Mouse (Mus musculus): ENCODE data around the gene Moap1.

Gene Moap1

DNA sequence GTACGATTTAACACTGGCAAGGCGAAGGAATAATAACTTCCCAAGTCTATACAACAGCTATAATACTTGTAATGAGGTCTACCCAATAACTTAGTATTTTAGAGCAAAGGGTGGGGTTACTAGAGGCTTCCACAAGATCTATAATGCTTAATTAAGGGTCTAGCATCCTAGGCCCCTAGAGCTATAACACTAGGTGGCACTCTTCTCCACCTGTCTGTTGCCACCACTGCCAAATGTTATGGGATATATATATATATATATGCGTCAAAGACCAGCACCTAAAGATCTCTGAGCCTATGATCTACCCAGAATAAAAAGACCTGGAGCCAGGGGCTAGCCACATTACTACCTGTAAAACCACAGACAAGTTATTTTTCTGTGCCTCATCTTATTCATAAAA lies 3.2 kb downstream of the Moap1 start:
- DNase-seq, result peak; percentile 30 to 45

DNA sequence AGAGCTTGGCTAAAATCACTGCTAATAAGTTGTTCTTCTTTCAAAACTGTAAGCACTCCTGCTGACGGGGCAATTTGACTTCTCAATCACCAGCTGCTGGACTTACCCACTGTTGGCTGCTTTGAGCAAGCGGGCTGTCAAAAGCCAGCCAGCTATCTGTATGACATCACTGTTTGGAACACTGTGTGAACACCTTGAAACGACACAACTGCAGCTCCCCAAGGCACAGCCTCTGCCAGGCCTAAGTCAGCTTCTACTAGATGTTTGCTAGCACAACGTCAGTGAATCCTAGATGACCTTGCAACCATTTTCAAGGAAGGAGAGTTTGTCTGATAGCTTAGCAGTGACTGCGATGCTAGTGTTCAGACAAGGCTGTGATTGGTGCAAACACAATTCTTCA lies 4.4 kb downstream of the Moap1 start:
- no peak for DNase-seq

DNA sequence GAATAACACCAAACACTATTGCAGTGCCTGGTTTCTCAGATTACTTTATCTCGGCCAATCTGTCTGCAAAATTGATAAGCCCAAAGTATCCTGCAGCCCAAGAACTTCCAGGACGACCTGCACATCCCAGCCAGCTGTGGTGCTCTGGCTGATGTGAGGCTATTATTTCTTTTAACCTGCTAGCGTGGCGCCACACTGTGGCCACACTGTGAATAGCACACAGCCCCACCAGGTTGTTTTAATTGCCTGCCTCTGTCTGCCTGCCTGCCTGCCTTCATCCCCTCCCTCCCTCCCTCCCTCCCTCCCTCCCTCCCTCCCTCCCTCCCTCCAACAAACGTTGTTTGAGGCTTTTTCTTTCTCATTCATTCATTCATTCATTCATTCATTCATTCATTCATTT lies 10.1 kb downstream of the Moap1 start:
- DNase-seq, result peak; percentile 53 to 55

DNA sequence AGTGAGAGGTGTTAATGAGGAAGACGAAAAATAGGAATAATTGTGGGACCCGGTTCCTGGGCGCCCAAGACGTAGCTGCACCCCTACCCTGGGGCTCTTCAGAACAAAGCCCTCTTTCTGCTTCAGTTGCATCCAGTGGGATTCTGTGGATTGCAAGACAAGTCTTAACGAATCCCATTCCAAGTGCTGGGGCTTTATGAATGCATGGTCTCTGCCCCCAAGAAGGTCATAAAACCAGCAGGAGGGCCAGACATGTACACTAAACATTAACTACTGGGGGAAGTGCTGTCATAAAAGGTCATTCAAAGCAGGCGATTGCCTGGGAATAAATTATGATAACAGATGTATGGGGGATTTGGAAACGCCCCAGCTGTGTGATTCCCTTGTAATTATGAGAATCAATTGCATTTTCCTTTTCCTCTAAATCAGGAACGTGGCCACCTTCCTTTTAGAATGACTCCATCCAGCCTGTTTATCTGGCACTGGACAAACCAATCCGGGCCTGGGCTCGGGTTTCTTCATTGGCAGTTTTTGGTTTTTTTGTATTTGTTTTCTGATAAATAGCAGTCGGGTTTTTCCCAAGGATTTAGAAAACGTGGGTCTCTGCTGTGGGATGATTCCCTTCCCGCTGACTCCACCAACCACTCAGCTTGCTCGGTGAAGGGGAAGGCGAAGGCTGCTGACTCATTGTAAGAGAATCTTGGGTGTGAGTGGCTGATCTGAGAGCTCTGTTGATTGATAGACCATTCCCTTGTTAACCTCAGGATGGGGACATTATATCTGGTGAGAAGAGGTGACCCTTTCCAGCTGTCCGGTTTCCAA lies 12.5 kb downstream of the Moap1 start:
- DNase-seq, result peak; percentile 44 to 53

DNA sequence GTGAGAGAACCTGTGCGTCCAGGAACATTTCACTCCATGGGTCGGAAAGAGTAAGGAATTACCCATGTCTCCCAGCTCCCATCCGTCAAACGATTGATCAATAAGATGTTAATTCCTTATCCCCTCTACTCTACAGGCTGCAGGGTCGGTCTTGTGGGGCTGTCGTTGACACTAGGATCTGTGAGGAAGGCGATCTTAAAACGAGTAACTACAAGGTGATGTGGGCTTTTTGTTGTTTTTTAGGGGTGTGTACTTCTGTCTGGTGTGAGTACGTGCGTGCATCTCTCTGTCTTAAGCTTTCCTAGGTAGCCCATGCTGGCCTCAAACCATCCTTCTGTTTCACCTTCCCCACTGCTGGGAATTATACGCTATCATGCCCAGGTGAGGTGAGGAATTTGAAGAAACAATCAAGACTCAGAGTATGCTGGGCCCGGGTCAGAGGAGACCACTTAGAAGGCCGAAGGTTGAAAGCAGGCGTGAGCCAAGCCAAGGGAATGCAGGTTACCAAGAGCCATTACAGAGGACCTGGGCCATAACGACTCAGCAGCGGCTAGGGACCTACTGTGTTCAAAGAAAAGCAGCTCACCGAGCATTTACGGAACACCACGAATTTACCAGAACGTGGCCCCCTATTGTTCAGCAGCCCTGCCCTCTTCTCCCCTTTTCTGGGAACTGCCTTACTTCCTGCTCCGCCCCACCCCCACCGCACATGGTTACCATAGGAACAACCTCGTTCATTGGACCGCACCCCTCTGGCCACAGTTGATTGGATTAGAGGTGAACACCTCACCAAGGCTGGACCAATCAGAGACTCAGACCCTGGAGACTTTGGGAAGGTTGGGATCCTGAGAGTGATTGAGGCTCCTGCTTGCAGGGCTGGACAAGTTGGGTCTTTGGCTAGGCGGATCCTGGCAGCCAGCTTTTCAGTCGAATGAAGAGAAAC lies 13.3 kb downstream of the Moap1 start:
- DNase-seq, result peak; percentile 96

DNA sequence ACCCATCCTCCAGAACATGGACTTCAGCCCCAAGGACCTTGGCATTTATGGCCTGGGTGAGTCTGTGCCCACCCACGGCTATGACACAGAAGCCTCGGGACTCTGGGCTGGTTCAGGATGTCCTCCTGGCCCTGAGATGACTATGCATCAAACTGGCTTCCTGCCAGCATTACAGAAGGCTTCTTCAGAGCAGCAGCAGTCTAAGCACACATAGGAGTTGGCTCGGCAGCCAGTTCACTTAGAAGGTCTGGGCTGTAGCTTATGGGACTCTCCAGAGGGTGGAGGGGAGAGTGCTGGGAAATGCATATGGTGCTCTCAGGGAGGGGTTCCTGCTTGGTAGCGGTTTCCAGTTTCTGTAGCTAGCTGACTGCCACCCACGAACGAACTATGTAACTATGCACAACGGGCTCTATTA lies 17.7 kb downstream of the Moap1 start:
- peak in 1 of 2 experiments; percentile 25 for DNase-seq

DNA sequence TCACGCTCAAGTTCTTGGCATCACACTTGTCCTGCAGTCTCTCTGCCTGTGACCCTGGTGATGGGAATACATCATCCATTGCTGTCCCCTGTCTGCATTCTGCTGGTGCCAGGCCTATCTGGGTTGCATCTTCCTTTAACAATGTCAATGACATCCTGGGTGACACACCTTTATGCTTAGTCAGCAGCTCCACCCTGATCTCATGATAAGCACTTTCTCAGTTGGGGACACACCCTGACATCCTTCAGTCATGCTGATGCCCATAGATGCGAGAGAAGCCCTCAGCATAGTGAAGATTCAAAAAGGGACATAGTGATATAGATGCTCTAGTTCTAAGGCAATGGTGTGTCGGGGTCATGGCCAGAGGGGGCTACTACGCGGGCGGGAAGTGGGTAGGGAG lies 18.3 kb downstream of the Moap1 start:
- DNase-seq, result no peak

DNA sequence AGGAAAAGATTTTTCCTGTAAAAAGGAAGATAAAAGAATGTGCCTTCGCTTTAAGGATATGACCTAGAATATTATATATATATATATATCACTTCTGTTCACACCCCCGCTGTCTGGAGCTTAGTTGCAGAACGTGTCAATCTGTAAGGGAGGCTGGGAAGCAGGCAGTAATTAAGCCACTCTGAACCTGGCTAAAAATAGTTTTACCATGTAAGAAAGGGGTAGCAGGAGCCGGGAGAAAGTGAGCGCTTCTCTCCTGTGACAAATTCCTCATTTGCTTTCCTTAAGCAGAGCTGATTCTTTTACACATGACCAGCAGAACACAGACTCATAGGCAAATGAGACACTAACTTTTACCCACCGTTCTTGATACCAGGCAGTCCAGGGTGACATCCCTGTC lies 19.6 kb downstream of the Moap1 start:
- no peak for DNase-seq

DNA sequence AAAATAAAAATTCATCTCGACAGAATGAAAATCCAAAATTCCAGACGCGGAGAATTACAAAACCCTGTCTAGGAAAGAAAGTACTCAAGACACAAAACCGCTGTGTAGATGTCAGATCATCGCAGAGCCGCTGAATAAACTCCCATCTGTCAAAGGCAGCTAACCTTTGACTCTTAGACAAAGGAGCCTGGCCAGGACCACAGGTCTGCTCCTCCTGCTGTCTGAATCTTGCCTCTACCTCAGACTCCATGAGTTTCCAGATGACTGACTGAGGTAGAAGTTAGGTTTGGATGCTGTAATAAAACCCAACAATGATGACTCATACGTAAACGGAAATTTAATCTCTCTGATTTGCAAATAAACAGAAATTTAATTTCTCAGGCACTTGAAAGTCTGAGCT lies 20.5 kb downstream of the Moap1 start:
- no peak for DNase-seq

DNA sequence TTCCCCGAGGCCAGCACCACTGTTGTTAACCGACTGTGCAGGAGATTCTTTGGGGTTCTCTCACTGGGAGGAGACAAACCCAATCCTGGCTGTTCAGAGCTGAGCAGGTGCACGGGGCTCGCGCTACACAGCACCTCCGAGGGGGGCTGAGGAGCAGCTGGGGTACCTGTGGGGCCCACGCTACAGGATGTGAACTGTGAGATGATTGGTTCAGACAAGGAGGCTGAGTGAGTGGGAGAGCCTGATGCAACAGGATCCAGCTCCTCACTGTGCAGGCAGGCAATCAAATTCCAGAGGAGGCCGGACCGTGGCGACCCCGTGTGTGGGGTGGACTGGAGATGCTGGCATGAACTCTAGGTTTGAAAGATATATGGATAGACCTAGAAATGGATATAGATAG lies 21.0 kb downstream of the Moap1 start:
- no peak for DNase-seq

DNA sequence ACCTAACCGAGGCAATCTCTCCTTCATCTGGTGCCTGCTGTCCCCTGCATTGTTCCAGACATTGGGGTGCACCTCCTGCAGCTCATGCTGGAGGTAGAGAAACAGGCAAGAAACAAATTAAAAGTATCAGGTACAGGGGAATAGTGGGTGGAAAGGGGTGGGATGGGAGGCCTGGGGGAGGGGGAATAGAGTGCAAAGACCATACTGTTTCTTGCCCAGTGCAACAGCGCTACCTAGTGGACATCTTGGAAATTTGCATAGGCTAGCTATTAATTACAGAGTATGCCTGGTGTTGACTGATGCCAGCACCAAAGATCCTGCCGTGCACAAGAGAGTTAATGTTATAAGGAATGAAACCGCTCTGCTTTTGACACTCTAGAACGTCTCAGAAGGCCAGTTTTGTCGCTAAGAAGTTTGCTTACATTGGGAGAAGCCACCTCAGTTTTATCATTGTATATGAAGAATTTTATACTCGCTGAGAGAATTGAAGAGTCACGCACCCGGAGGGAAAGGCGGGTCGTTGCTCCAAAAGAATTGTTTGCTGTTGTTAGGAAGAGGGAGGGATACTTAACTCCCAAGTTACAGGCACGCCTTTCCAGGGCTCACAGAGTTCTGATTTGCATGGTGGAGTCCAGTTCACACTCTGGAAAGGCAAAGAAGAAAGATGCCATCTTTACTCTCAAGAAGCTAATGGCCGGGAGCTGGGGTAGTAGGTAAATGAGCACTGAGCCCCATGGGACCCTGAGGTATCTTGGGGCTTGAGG lies 23.7 kb downstream of the Moap1 start:
- peak; percentile 83 to 87 for DNase-seq

DNA sequence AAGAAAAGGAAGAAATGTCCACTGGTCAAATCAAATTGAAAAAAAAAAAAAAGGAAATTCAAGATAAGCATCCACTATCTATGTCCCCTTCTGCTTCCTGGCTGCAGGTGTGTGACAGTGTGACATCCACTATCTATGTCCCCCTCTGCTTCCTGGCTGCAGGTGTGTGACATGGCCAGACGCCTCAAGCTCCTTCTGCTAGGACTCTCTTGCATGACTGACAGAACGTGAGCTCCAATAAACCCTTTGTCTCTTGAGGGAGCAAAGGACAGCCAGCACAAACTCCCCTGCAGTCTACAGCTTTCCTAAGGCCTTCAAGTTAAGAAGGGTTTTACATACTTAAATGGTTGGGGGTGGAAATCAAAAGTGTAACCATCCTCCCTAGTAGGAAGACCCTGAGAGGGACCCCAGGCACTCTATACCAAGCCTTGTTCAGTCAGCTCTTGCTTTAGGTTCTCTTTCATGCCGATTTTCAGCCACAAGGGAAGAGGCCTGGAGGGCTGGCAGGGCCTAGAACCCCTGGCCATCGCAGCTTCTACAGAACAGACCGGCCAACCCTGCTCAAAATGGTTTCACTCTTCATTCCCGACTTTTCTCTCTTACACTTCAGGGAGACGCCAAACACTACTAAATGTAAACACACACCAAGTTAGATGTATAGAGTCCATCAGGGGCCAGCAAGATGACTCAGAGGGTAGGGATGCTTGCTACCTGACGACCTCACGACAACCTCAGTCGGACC lies 28.6 kb downstream of the Moap1 start:
- DNase-seq, result no peak

DNA sequence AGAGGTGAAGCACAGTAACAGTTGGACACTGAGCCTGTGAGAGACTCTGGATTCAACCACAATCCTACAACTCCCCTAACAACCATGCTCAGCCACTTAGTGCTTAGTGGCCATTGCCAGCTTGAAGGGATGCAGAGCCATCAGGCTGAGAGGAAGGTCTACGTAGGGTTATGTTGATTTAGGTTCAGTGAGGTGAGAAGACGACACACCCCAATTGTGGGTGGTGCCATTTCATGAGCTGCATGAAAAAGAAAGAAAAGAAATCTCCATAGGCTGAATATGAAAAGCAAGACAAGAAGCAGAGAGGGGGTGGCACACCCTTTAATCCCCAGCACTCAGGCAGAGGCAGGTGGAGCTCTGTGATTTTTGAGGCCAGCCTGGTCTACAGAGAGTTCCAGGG lies 29.3 kb downstream of the Moap1 start:
- DNase-seq, result no peak

DNA sequence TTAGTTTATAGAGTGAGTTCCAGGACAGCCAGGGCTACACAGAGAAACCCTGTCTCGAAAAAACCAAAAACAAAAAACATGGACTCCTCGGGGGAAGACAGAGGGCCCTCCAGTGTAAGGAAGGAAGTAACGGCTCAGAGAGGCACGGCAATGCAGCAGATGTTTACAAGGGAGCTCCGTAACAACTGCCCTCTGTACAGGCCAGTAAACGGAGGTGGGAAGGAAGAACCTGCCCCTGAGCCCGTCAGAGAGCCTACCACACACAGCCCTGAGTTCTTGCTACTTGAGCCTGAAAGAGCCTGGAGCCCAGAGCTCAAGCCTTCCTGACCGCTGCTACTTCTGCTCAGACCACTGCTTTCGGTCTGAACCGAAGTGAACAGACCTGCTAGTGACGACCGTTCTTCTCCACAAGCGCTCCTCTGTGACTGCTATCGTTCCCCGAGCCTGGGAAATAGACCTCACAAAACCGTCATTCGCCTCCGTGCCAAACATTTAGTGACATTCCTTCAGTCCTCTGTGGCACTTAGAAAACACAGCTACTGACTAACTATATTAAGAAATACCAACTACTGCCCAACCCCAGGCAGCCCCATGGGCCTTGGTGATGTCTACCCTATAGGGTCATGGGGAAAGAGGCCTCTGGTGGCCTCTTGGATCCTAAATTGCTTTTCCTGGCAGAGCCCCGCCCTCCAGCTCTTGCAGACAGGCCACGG lies 30.2 kb downstream of the Moap1 start:
- DNase-seq, result no peak

DNA sequence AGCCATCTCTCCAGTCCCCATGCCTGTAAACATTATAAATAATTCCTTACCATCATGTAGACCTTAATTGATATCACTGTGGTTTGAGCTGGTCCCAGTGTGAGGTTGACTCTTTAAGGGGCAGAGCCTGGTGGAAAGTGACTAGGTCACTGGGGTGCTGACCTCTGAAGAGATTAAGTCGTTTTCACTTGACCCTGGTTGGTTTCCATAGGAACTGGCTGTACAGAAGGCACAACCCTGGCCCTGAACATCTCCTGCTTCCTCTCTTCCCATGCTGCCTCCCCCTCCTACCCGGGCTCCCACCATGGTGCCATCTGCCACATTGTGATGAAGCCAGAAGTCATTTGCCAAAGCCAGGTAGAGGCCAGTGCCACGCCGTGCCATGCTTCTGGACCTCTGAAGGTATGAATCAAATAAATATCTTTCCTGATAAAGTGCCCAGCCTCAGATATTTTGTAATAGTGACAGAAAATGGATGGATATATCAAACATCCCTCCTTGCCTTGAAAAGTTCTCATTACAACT lies 32.5 kb downstream of the Moap1 start:
- peak; percentile 69 to 82 for DNase-seq

DNA sequence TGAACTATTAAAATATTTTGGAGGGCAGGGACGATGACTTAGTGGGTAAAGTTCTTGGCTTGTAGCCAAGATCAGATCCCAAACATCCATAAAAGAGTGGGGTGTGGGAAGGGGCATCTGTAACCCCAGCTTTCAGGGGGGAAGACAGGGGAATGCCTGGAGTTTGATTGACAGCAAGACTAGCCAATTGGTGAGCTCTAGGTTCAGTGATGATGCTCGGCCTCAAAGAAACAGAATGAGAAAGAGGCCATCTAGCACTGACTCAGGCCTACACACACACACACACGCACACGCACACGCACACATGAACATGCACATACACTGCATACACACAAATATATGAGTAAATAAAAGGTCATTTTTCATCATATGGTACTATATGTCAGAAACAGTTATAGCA lies 33.6 kb downstream of the Moap1 start:
- no peak for DNase-seq

DNA sequence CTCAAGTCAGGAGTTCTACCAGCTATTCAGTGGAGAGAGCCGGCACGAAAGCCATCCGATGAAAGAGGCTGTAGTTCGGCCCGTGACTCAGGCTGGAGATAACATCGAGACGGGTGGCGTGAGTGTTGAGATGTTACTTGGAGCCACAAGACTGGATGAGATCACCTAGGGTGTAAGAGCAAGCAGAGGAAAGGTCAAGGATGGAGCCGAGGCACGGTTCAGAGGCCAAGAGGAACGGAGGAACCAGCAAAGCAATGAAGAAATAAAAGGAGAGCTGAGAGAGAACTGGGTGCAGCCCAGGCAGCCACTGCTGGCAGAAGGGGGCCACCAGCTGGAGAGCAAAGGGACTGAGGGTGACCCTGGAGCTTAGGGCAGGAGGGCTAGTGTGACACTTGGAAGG lies 35.2 kb downstream of the Moap1 start:
- DNase-seq, result peak in 1 of 2 experiments; percentile 46

DNA sequence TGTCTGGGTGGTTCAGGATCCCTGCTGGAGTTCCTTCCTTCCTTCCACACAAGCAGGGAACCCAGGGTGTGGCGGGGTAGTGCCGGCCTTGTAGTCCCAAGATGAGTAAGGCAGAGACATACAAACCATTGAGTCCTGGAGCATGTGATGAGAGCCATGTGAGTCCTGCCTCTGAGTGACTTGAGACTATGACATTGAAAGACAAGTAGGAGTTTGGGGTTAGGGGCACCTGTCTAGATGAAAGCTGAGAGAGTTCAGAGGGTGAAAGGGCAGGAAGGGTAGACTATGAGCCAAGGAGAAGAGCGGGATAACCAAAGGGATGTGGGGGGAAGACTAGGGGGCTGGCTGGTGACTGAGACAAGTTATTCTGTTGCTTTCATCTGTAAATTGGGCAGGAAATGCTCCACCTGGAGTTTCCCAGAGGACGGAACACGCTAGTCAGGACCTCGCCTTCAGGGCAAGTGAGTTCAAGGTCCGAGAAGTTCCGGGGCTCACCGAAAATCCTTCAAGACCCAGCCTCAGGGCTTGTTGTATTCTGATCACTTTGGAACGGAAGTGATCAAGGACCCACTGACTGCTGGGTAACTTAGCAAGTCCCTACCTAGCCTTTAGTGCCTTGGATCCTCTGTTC lies 36.5 kb downstream of the Moap1 start:
- DNase-seq, result no peak

DNA sequence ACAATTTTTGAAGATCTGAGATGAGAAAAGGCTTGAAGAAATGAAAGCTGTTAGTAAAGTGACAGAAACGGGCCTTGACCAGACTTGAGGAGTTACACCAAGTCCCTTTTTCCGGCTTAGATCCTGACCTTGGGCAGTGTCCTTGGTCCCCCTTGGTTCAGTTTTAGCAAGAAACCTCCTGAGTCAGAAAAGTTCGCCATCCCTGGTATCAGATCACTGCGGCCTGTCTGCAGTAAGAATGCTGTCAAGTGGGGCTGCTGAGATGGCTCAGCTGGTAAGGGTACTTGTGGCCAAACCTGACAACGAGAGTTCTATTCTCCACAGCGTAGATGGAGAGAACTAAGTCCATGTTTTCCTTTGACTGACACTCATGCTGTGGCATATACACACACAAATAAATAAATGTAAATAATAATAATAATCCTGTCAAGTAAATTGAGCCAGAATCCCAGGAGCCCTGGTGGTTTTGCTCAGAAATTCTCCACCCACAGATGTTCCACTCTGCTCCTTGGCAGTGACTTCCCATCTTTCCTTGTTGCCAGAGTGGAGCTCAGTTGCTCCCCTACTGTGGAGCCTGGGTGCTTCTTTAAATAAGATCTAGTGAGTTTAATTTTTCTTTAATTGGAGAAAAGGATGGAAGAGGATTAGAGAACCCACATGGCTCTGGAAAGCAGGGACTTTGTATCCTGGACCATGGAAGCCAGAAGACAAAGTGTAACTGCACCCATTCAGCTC lies 37.4 kb downstream of the Moap1 start:
- no peak for DNase-seq

DNA sequence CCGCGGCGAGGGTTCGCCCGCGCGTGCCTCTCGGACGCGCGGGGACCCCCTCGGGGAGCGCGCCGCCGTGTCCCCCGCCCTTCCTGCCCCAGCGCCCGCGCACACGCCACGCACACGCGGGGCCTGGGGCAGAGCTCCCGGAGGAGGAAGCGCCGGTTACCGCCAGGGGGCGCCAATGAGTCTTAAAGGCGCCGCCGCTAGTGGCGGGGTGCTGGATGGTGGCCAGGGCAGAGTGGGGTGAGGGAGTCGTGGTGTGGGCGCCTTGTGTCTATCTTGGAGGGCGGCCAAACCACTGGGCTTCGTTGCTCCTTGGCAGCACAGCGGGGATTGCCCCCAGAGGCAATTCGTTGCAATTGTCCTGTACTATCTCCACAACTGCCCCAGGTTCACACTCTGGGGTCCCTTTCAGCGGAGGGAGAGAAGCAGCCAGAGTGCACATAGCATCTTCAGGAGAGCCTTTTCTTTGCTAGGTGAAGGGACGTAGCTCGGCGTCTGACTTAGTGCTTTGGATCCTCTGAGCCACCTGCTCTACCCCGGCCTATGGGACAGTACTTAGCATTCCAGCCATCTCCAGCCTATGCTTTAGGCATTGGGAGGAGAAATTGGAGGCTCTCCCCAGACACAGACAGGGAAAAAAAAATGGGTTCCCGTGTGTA lies 38.1 kb downstream of the Moap1 start:
- peak; percentile 97 to 99 for DNase-seq

All from cerebellum, postnatal 10 days (tissue).